Mouse (Mus musculus) small intestine, adult 2 months (tissue): ENCODE results near the gene Cbr2.
A peak's percentile ranks its signal among the peaks of the same experiment; 100 is the strongest.

Experiments used
- CTCF ChIP-seq: fragments of 200-500 bp; IDR thresholded peaks from 2 replicates; pipeline ENCODE4 v1.5.1; 2012; ENCODE audit warnings: low read depth, mild to moderate bottlenecking, control low read depth, inconsistent platforms, low read length, moderate library complexity, mixed read lengths; ENCODE audit not compliant: insufficient replicate concordance, insufficient read length; ENCODE audit errors: extremely low read depth
- POLR2A ChIP-seq: fragments of 200-500 bp; IDR thresholded peaks from 2 replicates; pipeline ENCODE4 v1.6.1; 2012; ENCODE audit warnings: low read depth, mild to moderate bottlenecking, control low read depth, inconsistent platforms, low read length, moderate library complexity

- TF ChIP-seq POLR2A (peak; percentile 82), CTCF (no peak; the same call in 1 of the 2 replicates)
Measured at GRCm38 (mm10) chr11:120713580-120714518, 18.1 kb downstream of the Cbr2 start, which contains the start of the genes Cenpx and Lrrc45.
